Mouse (Mus musculus) adipocyte (in vitro differentiated cells): ENCODE data around the gene Phgdh.
A peak's percentile ranks its signal among the peaks of the same experiment; 100 is the strongest.

Experiments
- DNase-seq: peaks from one replicate; pipeline ENCODE4 v3.0.0-alpha.2; 2016; ENCODE audit warnings: low spot score

The Phgdh gene

DNA sequence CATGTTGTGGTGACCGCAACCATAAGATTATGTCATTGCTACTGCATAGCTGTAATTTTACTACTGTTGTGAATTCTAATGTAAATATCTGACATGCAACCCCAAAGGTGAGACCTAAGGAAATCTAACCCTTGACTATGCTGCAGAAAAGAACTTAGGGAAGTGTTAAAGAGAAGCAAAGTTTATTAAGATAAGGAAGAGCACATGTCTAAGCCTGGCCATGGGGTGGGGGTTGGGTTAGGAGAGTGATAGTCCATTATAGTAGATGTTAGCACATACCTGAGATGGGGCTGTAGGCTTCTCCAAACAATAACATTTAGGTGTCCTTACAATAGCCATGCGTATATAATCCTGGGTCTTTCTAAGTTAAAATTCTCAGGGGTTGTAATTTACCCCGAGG lies 3.4 kb upstream of the Phgdh start:
- DNase-seq = no peak

DNA sequence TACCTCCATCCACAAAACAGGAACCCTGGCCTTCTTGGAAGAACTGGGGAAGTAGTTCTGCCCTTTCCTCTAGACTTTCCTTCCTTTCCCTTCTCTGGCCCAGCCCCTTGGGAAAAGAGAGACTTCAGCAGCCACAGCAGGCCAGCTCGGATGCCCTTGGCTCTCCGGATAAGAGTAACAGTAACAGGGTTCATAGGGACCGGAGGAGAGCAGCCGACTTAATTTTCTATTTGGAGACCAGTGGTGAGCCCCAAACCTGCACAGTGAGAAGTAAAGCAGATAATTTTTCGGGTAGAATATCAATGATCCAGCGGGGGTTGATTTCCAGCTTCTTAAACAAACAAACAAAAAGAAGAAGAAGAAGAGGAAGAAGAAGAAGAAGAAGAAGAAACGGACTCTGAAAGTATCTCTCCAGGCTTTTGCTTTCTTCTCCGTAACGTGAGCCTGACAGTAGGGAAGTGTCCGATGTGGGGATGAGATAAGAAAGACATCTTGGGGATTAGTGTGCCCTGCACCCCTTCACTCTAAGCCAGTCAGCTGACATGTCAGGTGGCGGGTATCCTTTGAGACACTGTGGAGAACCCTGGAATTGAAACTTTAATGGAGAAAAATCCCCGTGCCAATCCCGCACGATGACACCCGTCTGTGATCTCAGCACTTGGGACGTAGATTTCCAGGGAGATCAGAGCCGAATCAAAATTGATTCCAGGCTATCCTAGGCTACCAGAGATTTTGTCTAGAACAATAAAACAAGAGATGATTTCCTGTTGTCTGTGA lies 1.2 kb upstream of the Phgdh start:
- DNase-seq = peak; percentile 86

DNA sequence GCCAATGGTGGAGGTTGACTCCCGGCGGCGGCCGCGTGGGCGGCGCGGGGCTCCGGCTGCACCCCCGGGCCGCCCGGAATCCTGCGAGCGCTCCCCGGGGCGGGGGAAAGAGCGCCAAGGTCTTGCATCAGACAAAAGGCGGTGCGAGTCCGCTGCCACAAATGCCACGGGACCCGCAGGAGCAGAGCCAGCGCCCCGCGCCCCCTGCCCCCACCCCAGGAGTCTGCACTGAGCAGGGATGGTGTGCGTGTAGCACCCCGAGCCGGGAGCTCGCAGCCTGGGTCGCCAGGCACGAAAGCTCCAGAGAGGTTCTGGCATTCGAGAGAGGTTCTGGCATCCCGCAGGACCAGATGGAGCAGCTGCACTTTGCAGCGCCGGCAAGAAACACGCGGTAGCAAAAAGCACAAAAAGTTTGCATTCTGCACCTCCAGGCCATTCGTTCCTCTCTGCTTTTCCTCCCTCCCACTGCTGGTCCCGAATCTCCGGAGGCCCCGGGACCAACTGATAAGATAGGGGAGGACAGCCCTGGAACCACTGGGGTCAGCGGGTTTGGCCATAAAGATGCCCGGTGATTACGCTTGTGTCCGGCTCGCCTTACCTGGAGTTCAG lies 589 bp downstream of the Phgdh start:
- peak; percentile 64 for DNase-seq

DNA sequence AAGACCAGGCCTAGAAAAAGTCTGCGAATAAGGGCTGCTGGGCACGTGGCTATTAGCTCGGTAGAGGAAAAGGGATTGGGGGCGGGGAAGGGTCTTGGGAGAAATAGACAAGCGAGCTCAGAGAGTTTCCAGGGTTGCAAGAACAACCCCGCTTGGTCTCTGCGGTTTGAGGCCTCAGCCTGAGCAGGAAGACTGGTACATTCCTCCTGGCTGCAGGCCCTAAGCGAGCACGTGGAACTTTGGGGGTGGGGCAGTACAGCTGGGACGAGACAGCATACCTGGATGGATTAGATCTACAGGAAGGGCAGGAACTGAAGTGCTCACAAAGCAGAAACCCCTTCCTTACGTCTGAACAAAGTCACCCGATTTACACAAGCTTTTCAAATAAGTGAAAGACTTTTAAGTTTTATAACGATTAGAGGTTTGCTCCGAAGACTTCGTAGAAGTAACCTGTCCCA lies 1.2 kb downstream of the Phgdh start:
- peak; percentile 72 for DNase-seq

DNA sequence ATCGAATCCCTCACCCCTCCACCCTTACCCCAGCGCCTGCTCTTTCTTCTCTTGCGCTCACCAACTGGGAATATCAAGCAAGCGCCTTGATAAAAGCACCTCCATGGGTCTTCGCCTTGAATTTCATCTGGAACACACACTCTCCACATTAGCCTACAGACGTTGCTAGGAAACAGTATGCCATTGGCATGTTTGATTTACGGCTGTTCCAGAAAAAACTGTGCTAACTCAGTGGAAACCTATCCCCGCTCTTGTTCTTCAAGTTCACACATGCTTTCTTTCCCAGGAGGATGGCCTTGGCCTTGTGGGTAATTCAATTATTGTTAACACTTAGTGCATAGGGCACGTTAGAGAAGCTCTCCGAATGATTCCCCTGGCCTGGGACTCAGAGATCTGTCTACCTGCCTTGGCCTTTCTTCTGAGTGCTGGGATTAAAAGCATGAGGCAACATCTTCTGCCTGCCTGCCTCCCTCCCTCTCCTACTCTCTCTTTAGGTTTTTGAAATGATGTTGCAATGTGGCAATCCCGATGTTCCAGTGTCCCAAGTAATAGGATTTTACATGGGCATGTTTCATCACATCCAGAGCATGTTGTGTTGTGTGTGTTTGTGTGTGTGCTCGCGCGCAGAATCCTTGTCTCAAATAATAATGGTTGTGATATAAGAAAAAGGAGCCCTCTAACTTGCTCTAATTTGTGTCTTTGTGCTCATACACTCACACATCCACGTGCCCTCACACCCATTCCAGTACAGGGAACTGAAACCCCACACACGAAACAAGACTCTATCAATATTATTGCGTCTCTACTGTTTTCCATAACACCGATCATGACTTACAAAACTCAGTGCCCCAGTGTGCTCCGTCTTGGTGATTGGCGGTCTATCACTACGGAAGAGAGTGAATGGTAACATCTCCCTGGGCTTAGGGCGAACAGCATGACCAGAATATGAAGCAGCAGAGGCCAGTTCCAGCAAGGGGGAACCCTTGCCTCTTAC lies 2.8 kb downstream of the Phgdh start:
- peak; percentile 16 for DNase-seq

DNA sequence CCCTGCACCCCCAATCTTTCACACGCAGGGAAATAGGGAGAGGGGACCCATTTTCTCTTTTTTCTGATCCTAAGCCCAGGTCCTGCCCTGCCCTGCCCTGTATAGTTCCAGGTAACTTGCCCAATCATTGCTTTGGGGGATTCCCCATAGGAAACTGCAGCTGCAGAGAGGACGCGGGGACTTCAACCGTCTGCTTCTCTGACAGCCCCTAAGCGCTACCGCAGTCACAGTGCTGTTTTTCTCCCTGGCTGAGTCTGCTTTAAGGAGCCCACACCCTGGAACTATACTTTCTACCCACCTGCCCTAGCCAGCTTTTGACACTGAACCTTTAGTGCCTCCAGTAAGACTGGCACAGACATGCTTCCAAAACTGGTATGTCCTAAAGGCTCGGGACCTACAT lies 3.9 kb downstream of the Phgdh start:
- no peak for DNase-seq

- DNase-seq = no peak
Measured at GRCm38 (mm10) chr3:98335331-98335730, 4.5 kb downstream of the Phgdh start.

DNA sequence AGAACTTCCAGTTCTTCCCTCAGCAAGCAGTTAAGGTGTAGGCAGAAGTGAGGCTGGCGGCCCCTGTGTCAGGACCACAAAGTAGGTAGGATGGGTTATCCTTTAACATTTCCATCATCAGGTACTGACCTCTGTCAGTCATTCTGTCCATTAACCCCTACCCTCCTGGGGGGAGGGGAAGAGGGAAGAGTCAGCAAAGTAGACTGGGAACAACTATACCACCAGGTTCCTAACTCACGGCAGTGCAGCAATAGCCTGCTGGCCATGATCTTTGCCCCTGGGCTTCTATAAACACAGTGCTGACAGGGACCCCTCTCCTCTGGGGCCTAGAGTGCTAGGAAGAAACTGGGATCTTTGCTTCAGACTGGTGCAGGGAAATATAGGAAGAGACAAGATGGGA lies 5.8 kb downstream of the Phgdh start:
- no peak for DNase-seq

DNA sequence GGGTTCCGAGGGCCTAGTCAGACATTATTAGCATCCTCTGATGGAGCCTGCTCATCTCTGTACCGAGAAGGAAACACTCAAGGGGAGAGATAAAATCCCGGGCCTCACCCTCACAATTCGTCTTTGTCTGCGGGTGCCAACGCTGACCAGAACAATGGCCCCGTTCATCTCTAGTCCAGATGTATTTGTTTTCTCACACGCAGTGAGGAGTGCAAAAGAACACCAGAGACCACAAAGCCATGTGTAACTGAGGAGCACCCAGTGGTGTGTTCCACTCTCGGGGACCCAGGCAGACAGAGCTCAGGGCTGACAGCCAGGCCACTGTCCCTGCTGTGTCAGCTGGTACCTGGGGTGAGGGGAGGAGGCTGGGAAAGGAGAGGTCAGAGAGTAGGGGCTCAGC lies 15.6 kb downstream of the Phgdh start:
- no peak for DNase-seq

- no peak for DNase-seq
Measured at GRCm38 (mm10) chr3:98322209-98322608, 17.6 kb downstream of the Phgdh start.

- DNase-seq = no peak
Measured at GRCm38 (mm10) chr3:98319190-98319589, 20.6 kb downstream of the Phgdh start.

- DNase-seq = no peak
Measured at GRCm38 (mm10) chr3:98317143-98317542, 22.6 kb downstream of the Phgdh start.

DNA sequence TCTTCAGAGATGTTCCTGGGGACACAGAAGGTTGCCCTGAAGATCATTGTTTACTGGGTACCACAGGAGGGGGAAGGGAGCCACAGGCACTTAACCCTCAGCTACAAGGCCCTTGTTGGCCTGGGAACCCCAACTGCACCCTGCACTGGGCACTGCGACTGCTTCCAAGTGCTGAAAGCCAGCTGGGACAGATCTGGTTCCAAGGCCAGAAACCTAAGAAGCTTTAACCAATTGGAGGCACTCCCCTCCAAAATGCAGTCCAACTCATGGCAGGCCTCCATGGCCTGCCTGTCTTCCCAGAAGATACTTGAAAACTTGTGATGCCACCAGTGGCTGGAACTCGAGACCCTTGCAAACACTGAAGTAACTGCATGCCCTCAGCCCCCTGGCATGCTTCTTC lies 24.6 kb downstream of the Phgdh start:
- DNase-seq = peak; percentile 14

DNA sequence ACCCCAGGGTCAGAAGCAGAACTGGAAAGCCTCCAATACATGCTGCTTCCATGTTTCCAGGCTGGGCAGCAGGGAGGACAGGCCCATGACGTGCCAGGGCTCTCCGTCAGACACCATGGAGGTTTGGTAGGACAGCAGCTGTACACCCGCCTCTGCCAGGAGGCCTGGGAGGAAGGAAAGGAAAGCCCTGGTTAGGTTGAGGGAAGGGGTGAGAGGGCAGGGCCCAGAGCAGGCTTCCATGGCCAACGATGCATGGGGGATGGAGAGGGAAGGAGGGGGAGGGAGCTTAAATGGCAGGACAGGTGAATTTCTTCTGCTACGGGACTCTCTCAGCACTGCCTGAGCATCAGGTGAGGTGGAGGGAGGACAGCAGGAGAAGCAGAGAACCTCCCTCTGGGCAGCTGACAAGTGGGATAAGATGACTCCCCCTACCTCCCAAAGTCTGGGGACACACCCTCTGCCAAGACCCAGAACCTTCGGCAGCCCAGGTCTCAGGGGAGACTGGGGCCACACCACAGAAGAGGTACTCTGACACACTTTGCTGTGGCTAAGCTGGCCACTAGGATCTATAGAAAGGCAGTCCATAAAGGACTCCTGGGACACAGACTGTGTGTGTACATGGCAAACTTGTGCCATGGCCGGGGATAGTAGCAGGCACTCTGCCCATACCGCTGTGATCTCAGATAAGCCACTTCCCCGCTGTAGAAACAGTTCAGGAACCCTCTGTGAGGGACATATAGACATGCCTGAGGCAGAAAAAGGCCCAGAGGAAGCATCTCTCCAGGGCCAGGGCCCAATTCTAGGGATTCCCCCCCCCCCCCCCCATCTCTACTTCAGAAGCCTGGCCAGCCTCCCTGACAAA lies 26.3 kb downstream of the Phgdh start:
- no peak for DNase-seq

- DNase-seq = peak; percentile 59
Measured at GRCm38 (mm10) chr3:98312867-98313266, 26.9 kb downstream of the Phgdh start.

- DNase-seq = no peak
Measured at GRCm38 (mm10) chr3:98310456-98310855, 29.3 kb downstream of the Phgdh start.

- DNase-seq = no peak
Measured at GRCm38 (mm10) chr3:98308606-98309005, 31.2 kb downstream of the Phgdh start.

- DNase-seq = no peak
Measured at GRCm38 (mm10) chr3:98301761-98302160, 38.0 kb downstream of the Phgdh start.

- no peak for DNase-seq
Measured at GRCm38 (mm10) chr3:98300266-98300665, 39.5 kb downstream of the Phgdh start.

GRCm38 (mm10) chr3:98299391-98300100 lies 40.2 kb downstream of the Phgdh start:
- no peak for DNase-seq

GRCm38 (mm10) chr3:98295965-98296364 lies 43.8 kb downstream of the Phgdh start:
- no peak for DNase-seq
